Mouse (Mus musculus): ENCODE measurements around the gene Gm5475.
A peak's percentile ranks its signal among the peaks of the same experiment; 100 is the strongest.

Gene Gm5475

DNA sequence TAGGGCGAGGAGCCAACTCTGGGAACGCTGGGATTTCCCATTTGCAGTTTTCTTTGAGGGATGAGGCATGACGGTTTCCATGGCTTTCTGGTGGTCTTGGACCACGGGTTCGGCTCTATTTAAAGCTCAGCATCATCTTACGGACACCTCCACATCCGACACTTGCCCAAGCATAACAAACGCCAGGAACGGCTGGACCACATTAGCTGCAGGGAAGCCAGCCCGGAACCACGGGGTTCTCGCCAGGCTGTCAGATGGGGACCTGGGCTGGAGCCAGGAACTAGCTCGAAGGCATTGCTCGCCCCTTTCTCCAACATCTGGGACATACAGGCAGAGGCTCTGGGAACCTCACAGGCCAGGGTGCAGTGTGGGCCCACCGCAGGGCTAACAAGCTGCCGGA lies 29.3 kb downstream of the Gm5475 start:
- peak; percentile 49 for DNase-seq

DNA sequence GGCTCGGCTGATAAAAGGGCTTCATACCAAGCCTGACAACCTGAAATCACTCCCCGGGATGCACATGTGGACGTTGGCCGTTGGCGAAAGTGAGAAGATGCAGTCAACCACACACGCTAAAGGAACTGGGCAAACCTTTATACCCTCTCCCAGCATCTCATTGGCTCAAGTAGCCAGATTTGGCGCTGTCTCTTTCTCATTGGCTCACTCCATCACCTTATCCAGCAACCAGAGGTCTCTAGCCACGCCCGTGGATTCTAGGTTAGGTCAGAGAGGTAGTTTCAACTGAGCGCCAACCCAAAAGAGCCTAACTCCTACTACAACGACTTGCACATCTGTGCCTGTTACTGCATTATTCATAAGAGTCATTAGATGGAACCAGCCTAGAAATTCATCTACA lies 30.5 kb downstream of the Gm5475 start:
- no peak for DNase-seq

DNA sequence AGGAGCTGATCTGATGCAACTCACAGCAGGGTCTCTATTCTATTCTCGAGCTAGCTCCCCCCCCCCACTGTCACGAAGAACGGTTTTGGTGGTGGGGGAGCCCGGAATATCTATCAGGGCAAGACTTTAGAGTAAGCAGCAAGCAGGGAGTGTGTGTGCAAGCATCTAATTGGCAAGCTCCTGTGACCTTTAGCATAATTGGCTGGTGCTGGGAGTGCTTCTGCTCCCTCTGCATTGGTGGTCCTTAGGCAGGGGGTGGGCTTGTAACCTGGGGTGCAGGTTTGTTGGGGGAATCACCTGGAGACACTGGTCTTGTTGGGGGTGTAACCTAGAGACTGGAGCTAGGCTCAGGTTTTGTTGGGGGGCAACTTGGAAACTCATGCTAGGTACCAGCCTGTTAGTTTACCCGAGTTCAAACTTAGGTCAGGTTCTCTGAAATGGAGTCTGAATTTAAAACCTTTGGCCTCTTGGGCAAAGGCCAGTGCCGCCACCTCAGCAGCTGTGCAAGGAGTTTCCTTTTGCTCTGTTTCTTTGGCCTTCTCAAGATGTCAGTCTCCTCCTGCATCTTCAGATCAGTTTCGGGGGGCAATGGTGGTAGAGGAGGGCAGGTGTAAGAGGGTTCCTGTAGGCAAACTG lies 34.5 kb downstream of the Gm5475 start:
- no peak for DNase-seq

DNA sequence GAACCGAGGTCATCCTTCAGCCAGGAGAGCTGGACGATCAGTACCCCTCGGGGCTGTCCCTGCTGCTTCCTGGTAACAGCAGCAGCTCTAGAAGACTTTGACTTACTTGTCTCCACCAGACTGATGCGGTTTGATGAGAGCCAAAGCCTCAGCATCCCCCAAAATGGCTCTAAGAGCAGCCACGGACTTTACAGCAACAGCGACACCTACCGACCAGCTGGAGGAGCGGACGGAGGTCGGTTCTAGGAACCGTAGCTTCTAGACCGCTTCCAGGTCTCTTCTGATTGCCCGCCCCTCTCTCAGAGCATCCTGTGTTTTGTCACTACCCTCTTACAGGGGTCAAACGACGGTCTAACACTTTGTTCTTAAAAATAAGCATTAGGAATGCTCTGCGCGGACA lies 35.4 kb downstream of the Gm5475 start:
- DNase-seq = no peak

- DNase-seq = no peak
These were observed 36.1 kb downstream of the Gm5475 start for GRCm38 (mm10) chr15:100458055-100458454.

DNA sequence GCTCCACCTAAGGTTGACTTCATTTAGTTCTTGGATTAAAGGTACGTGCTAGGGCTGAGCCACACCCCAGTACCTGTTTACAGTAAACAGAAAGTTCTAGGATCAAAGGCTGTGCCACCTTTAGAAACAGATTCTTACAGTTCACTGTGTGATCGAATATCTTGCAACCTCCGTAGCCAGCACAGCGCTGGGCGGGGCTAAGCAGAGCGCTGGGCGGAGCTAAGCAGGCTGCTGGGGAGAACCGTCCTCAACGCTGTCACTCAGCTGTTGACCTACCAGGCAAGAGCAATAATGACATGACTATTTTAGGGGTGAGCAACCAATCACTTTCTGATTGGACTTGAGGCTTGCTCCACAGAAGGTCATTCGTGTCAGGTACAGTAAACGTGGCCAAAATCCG lies 39.0 kb downstream of the Gm5475 start:
- no peak for DNase-seq

DNA sequence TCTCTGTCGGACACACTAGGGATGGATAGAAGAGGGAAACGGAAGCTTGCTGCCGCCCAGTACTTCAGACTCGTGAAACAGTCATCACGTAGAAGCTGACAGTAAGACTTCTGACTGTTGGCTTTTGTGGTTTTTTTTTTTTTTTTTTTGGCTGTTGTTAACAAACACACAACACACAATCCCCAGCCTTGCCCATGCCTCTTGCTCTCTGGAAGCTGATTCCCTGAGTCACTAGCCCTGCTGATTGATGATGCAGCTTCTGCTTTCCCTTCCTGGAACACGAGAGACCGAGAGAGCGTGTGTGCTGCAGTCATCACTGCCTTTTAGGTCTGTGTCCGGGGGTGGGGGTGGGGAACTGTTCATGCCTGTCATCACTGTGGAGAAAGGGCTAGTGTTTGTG lies 39.7 kb downstream of the Gm5475 start:
- DNase-seq = no peak

- no peak for DNase-seq
These were observed 40.1 kb downstream of the Gm5475 start for GRCm38 (mm10) chr15:100462086-100462485.

- DNase-seq = peak; percentile 64
These were observed 41.8 kb downstream of the Gm5475 start for GRCm38 (mm10) chr15:100463712-100464111.

- DNase-seq = no peak
These were observed 43.5 kb downstream of the Gm5475 start for GRCm38 (mm10) chr15:100465432-100465831.

- no peak for DNase-seq
These were observed 45.8 kb downstream of the Gm5475 start for GRCm38 (mm10) chr15:100467738-100468137.

GRCm38 (mm10) chr15:100468295-100469188 lies 46.6 kb downstream of the Gm5475 start, which contains the start of gene Letmd1:
Letmd1 (plus strand) TSS chr15:100469023.
- peak; percentile 91 for DNase-seq

DNA sequence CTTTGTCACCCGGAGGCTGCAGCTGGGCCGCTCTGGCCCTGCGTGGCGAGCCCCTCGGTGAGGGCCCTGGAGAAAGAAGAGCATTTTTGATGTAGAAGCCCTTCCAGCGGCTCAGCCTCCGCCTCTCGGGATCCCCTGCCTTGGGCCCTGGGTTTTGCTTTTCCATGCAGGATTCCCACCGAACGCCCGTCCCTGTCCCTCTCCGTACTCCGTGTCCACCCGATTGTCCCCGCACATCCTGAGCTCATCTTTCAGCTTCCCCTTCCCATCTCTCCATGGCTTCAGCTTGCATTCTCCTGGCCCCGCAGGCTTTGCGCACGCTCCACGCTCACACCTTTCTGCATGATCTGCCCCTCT lies 47.2 kb downstream of the Gm5475 start:
- DNase-seq = no peak

- DNase-seq = no peak
These were observed 48.1 kb downstream of the Gm5475 start for GRCm38 (mm10) chr15:100470037-100470436.

- DNase-seq = no peak
These were observed 52.1 kb downstream of the Gm5475 start for GRCm38 (mm10) chr15:100473926-100474503.

Measured in layer of hippocampus, adult 9-11 months (tissue).